ENCODE assay signal across 10 mouse cellular contexts in the genomic region with DNA sequence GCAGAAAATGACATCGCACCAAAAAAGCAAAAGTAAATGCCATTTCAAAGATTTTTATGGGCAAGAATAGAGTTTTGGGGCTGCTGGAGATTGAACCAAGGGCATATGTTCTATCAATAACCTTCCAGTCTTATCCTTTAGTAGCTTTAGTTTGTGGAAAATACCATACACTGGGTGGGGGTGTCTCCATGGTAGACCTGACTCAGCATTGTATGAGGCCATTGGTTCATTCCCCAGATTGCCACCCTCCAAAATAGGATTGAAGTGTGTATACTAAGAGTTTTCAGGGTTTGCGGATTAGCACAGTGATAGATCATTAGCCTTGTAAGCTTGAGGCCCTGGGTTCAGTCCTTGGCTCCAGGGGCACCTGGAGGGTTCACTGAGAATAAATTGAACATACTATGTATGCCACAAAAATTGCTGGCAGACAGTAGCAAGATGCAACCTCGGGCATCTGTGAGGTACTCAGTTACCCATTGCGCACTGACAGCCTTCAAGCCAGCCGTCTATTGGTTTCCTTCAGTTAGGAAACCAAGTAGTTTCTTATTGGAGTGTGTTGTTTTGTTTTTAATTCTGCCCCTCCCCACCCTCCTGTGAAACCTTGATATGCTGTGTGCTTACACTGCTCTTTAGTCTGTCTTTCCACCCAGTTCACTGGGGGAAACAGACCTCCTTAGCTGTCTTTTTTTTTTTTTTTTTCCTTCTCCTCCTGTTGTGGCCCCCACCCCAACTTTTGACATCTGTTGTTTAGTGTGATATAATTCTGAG. TPM values are rescaled to one million over a fixed set of nuclear protein-coding genes. Genes with fewer than 3 reads are reported as not detected.
DNase-seq lines count a peak whose midpoint lies in the region; ATAC-seq and TF ChIP-seq lines count a peak whose summit lies in the region.
"Had no signal": no experiment of that assay in that cellular context is flagged by ENCODE, and none has a peak within 500 bp of the region (broad histone marks: within the 10 kb centered on the region; RNA-seq: fewer than 3 reads in every experiment).

No protein-coding gene starts in this region.

- peak overlapping the region; percentile 35; the same call in 1 of the 2 replicates for H3K9ac ChIP-seq in heart, embryonic 12.5 days
- H3K9ac ChIP-seq in stomach, embryonic 14.5 days (replicated peaks; ENCODE audit: low read depth, low read length), result no peak overlapping the region
- no peak overlapping the region for H3K9ac ChIP-seq in stomach, postnatal 0 days (ENCODE audit: low read length)
- H3K9ac ChIP-seq in stomach, embryonic 16.5 days (ENCODE audit: low read length), result no peak overlapping the region
- H3K9ac ChIP-seq in hindbrain, embryonic 11.5 days (ENCODE audit: low read depth, low read length), result no peak overlapping the region

- no peaks in the 10 kb centered on the region for H3K9me3 ChIP-seq in heart, embryonic 12.5 days (replicated peaks)
- no peaks in the 10 kb centered on the region for H3K9me3 ChIP-seq in stomach, embryonic 14.5 days (ENCODE audit: control insufficient read depth, low read depth, low read length)
- H3K9me3 ChIP-seq in stomach, postnatal 0 days (ENCODE audit: control insufficient read depth, low read length), result no peaks in the 10 kb centered on the region
- no peaks in the 10 kb centered on the region for H3K9me3 ChIP-seq in stomach, embryonic 16.5 days (replicated peaks; ENCODE audit: control insufficient read depth, low read length)
- H3K9me3 ChIP-seq in hindbrain, embryonic 11.5 days (ENCODE audit: control insufficient read depth, low read length), result no peaks in the 10 kb centered on the region

- TF ChIP-seq EP300 in stomach, postnatal 0 days (optimal IDR thresholded peaks at IDR 0.05), result no peak

- H3K27ac ChIP-seq in heart, embryonic 12.5 days (ENCODE audit: poor library complexity, severe bottlenecking), result peak overlapping the region; percentile 23; the same call in 1 of the 2 replicates
- no peak overlapping the region for H3K27ac ChIP-seq in stomach, embryonic 14.5 days (ENCODE audit: low read length)
- no peak overlapping the region for H3K27ac ChIP-seq in stomach, postnatal 0 days (replicated peaks)
- H3K27ac ChIP-seq in stomach, embryonic 16.5 days (ENCODE audit: low read length), result no peak overlapping the region
- no peak overlapping the region for H3K27ac ChIP-seq in hindbrain, embryonic 11.5 days (ENCODE audit: low read depth, low read length)
- H3K27ac ChIP-seq: left cerebral cortex, adult 2 months had no signal

- no peaks in the 10 kb centered on the region for H3K27me3 ChIP-seq in heart, embryonic 12.5 days (replicated peaks)
- H3K27me3 ChIP-seq in stomach, embryonic 14.5 days (ENCODE audit: control insufficient read depth, insufficient read depth, low read length), result no peaks in the 10 kb centered on the region
- H3K27me3 ChIP-seq in stomach, postnatal 0 days (ENCODE audit: control insufficient read depth, insufficient read depth, low read length), result no peaks in the 10 kb centered on the region
- H3K27me3 ChIP-seq in stomach, embryonic 16.5 days (ENCODE audit: control insufficient read depth, insufficient read depth, low read length), result no peaks in the 10 kb centered on the region
- no peaks in the 10 kb centered on the region for H3K27me3 ChIP-seq in hindbrain, embryonic 11.5 days (ENCODE audit: control insufficient read depth, insufficient read depth, low read length)

- intact Hi-C loops in heart, postnatal 25 days (cut with DNase I), result loop anchor here (5.0 kb wide), 1 partner anchor 33 kb away; the partner anchor contains the start of gene Nans

- 66% methylated on average over 5 of the region's 5 CpGs for WGBS in heart, embryonic 12.5 days
- WGBS in stomach, embryonic 14.5 days, result 68% methylated on average over 5 of the region's 5 CpGs
- WGBS in stomach, postnatal 0 days, result 57% methylated on average over 5 of the region's 5 CpGs
- WGBS in stomach, embryonic 16.5 days, result 68% methylated on average over 5 of the region's 5 CpGs
- 83% methylated on average over 5 of the region's 5 CpGs for WGBS in hindbrain, embryonic 11.5 days

- no peak for TF ChIP-seq CTCF in stomach, postnatal 0 days (IDR thresholded peaks at IDR 0.05; ENCODE audit: low read depth)

- peak overlapping the region; percentile 84 for H3K4me2 ChIP-seq in heart, embryonic 12.5 days
- peak overlapping the region; percentile 84; the same call in 1 of the 2 replicates for H3K4me2 ChIP-seq in stomach, embryonic 14.5 days (replicated peaks; ENCODE audit: low read depth, low read length)
- H3K4me2 ChIP-seq in stomach, postnatal 0 days (replicated peaks; ENCODE audit: low read depth), result no peak overlapping the region
- H3K4me2 ChIP-seq in stomach, embryonic 16.5 days (ENCODE audit: low read depth, low read length), result peak overlapping the region; percentile 88
- no peak overlapping the region for H3K4me2 ChIP-seq in hindbrain, embryonic 11.5 days (replicated peaks; ENCODE audit: low read depth, low read length)

- H3K4me1 ChIP-seq in heart, embryonic 12.5 days (replicated peaks), result peaks cover 59% of the 10 kb centered on the region
- peaks cover 24% of the 10 kb centered on the region for H3K4me1 ChIP-seq in stomach, embryonic 14.5 days (ENCODE audit: control insufficient read depth, insufficient read depth, low read length)
- peaks cover 5% of the 10 kb centered on the region for H3K4me1 ChIP-seq in stomach, postnatal 0 days (replicated peaks; ENCODE audit: control insufficient read depth, insufficient read depth)
- peaks cover 33% of the 10 kb centered on the region for H3K4me1 ChIP-seq in stomach, embryonic 16.5 days (ENCODE audit: control insufficient read depth, insufficient read depth, low read length)
- peaks cover 7% of the 10 kb centered on the region; the same call in 1 of the 2 replicates for H3K4me1 ChIP-seq in hindbrain, embryonic 11.5 days (replicated peaks; ENCODE audit: control insufficient read depth, insufficient read depth, low read length)

- no peak for DNase-seq in heart, postnatal 25 days (ENCODE audit: low spot score)
- no peak for DNase-seq in stomach, postnatal 0 days (ENCODE audit: low spot score)
- peak; percentile 76 for DNase-seq in induced T-regulatory cell, adult 2 months (ENCODE audit: low read depth)
- DNase-seq in gastrocnemius, adult 8-10 months (ENCODE audit: low spot score in 2 of 2), result no peak
- no peak for DNase-seq in hindbrain, embryonic 11.5 days (ENCODE audit: low spot score)
- DNase-seq: gastrocnemius, postnatal 14 days had no signal

- ATAC-seq in heart, embryonic 12.5 days (ENCODE audit: insufficient number of reproducible peaks, low FRiP score), result no peak
- no peak for ATAC-seq in stomach, embryonic 14.5 days (ENCODE audit: insufficient number of reproducible peaks, insufficient read depth, low FRiP score, low read depth)
- ATAC-seq in stomach, postnatal 0 days (ENCODE audit: low FRiP score, low TSS enrichment), result no peak
- ATAC-seq in stomach, embryonic 16.5 days (ENCODE audit: insufficient read depth, low FRiP score), result no peak
- ATAC-seq in hindbrain, embryonic 11.5 days (ENCODE audit: low FRiP score), result no peak

- H3K4me3 ChIP-seq in heart, embryonic 12.5 days, result peak overlapping the region; percentile 12; the same call in 1 of the 2 replicates
- no peak overlapping the region for H3K4me3 ChIP-seq in stomach, embryonic 14.5 days (ENCODE audit: low read depth, low read length)
- H3K4me3 ChIP-seq in stomach, postnatal 0 days (ENCODE audit: low read depth, low read length), result no peak overlapping the region
- no peak overlapping the region; the same call in 1 of the 2 replicates for H3K4me3 ChIP-seq in stomach, embryonic 16.5 days (replicated peaks; ENCODE audit: low read length)
- H3K4me3 ChIP-seq in hindbrain, embryonic 11.5 days (ENCODE audit: low read depth, low read length), result no peak overlapping the region
- H3K4me3 ChIP-seq: left cerebral cortex, adult 2 months had no signal

- peaks cover 5% of the 10 kb centered on the region; the same call in 1 of the 2 replicates for H3K36me3 ChIP-seq in heart, embryonic 12.5 days
- H3K36me3 ChIP-seq in stomach, embryonic 14.5 days (ENCODE audit: control insufficient read depth, insufficient read depth, low read length), result no peaks in the 10 kb centered on the region
- H3K36me3 ChIP-seq in stomach, postnatal 0 days (ENCODE audit: control insufficient read depth, insufficient read depth, low read length), result no peaks in the 10 kb centered on the region
- no peaks in the 10 kb centered on the region for H3K36me3 ChIP-seq in stomach, embryonic 16.5 days (ENCODE audit: control insufficient read depth, insufficient read depth, low read length)
- H3K36me3 ChIP-seq in hindbrain, embryonic 11.5 days (ENCODE audit: control insufficient read depth, insufficient read depth, low read length), result peaks cover 2% of the 10 kb centered on the region; the same call in 1 of the 2 replicates

RNA-seq across cellular contexts. Expression of gene Anp32b, which starts 3.6 kb away (rescaled TPM):
- 209 and 214 TPM in 2 replicates for polyA plus RNA-seq in heart, embryonic 12.5 days (2016; fragmentation: Nextera tagmentation; extraction: Ambion mirVana)
- 10 to 100 TPM; 51.7 to 57.3 TPM for total RNA-seq in heart, postnatal 25 days (2021)
- polyA plus RNA-seq in stomach, embryonic 14.5 days (2014; fragmentation: Nextera tagmentation; extraction: Ambion mirVana), result 242 and 249 TPM in 2 replicates
- 88.7 and 97.1 TPM in 2 replicates for polyA plus RNA-seq in stomach, postnatal 0 days (2015; fragmentation: Nextera tagmentation; extraction: Ambion mirVana)
- polyA plus RNA-seq in stomach, embryonic 16.5 days (2015; fragmentation: Nextera tagmentation; extraction: Ambion mirVana), result 184 and 201 TPM in 2 replicates
- 10 to 100 TPM; 64.6 to 80.2 (median 70.7) TPM for total RNA-seq in gastrocnemius, adult 8-10 months (2022)
- 271 and 285 TPM in 2 replicates for polyA plus RNA-seq in hindbrain, embryonic 11.5 days (2014; fragmentation: Nextera tagmentation; extraction: Ambion mirVana)

RNA-seq across cellular contexts. Expression of gene Nans, which starts 34.8 kb away (rescaled TPM):
- 62.2 and 68.3 TPM in 2 replicates for polyA plus RNA-seq in heart, embryonic 12.5 days (2016; fragmentation: Nextera tagmentation; extraction: Ambion mirVana)
- total RNA-seq in heart, postnatal 25 days (2021), result 10 to 100 TPM; 15.5 to 16.5 TPM
- 75.9 and 77.2 TPM in 2 replicates for polyA plus RNA-seq in stomach, embryonic 14.5 days (2014; fragmentation: Nextera tagmentation; extraction: Ambion mirVana)
- polyA plus RNA-seq in stomach, postnatal 0 days (2015; fragmentation: Nextera tagmentation; extraction: Ambion mirVana), result 65.1 and 67.7 TPM in 2 replicates
- 90.7 and 101 TPM in 2 replicates for polyA plus RNA-seq in stomach, embryonic 16.5 days (2015; fragmentation: Nextera tagmentation; extraction: Ambion mirVana)
- total RNA-seq in gastrocnemius, adult 8-10 months (2022), result 10 to 100 TPM; 15.3 to 19.1 (median 16.8) TPM
- 79.7 and 88.4 TPM in 2 replicates for polyA plus RNA-seq in hindbrain, embryonic 11.5 days (2014; fragmentation: Nextera tagmentation; extraction: Ambion mirVana)

RNA-seq across cellular contexts. Expression of gene Hemgn, which starts 41.0 kb away (rescaled TPM):
- 9.7 and 12.4 TPM in 2 replicates for polyA plus RNA-seq in heart, embryonic 12.5 days (2016; fragmentation: Nextera tagmentation; extraction: Ambion mirVana)
- total RNA-seq in heart, postnatal 25 days (2021), result under 1 TPM; 0.18 to 0.42 TPM
- polyA plus RNA-seq in stomach, embryonic 14.5 days (2014; fragmentation: Nextera tagmentation; extraction: Ambion mirVana), result 0.39 and 0.94 TPM in 2 replicates
- 0.78 and 1.2 TPM in 2 replicates for polyA plus RNA-seq in stomach, postnatal 0 days (2015; fragmentation: Nextera tagmentation; extraction: Ambion mirVana)
- 16.6 and 17.6 TPM in 2 replicates for polyA plus RNA-seq in stomach, embryonic 16.5 days (2015; fragmentation: Nextera tagmentation; extraction: Ambion mirVana)
- not detected for total RNA-seq in gastrocnemius, adult 8-10 months (2022)
- polyA plus RNA-seq in hindbrain, embryonic 11.5 days (2014; fragmentation: Nextera tagmentation; extraction: Ambion mirVana), result 16.1 and 22.3 TPM in 2 replicates
- total RNA-seq: gastrocnemius, postnatal 14 days; left cerebral cortex, adult 2 months had no signal

Comparison
In these comparisons a context has a peak if more than half of its experiments do, and no peak if none do; other contexts are left out.
1. H3K4me2 ChIP-seq: peak in heart, embryonic 12.5 days (single experiment), stomach, embryonic 14.5 days (single experiment) and stomach, embryonic 16.5 days (single experiment); none in stomach, postnatal 0 days (single experiment) and hindbrain, embryonic 11.5 days (single experiment).